Mouse (Mus musculus): ENCODE data around the gene Foxred1. TPM values are rescaled to one million over a fixed set of nuclear protein-coding genes. Genes with fewer than 3 reads are reported as not detected.

Gene Foxred1
- polyA plus RNA-seq (2012; rRNA removed), result 36.3 and 51.0 TPM in 2 replicates

DNA sequence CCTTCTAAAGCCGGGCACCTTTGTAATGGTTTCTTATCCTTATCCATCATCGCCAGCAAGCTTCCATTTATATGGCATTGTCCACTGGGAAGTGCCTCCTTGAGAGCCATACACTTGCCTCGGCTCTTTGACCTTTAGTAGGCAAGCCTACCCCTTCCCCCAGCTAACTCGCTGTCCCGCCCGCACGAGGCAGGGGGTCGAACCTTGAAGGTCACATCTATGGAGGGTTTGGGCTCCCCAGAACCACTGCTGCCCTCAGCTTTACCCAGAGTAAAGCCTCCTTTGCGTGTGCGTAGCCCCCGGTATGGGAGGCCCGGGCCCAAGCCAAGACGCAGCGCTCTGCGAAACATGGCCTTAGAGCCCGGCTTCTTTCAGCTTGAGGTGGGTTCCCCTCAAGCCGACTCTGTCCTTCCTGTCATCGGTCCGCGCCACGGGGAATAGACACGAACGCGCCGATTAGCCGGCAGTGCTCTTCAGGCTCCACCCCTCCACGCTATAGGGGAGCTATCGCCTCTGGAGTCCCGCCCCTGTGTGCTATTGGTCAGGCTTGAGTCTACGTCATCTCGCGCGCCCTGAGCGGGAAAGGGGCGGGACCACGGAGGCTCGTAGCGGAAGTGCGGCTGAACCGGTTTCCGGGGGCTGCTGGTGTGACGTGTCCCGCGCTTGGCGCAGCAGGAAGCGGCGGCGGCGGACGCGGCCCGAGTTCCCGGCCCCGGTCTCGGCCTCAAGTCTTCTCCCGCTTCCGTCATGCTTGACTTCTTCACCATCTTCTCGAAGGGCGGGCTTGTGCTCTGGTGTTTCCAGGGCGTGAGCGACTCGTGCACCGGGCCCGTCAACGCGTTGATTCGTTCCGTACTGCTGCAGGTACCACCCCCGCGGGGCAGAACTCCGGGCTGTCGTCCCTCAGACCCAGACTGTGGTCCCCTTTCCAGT lies at the start of gene Foxred1:
Foxred1 (minus strand) TSS at position 514 of the 933 bp plus-strand sequence.

DNA sequence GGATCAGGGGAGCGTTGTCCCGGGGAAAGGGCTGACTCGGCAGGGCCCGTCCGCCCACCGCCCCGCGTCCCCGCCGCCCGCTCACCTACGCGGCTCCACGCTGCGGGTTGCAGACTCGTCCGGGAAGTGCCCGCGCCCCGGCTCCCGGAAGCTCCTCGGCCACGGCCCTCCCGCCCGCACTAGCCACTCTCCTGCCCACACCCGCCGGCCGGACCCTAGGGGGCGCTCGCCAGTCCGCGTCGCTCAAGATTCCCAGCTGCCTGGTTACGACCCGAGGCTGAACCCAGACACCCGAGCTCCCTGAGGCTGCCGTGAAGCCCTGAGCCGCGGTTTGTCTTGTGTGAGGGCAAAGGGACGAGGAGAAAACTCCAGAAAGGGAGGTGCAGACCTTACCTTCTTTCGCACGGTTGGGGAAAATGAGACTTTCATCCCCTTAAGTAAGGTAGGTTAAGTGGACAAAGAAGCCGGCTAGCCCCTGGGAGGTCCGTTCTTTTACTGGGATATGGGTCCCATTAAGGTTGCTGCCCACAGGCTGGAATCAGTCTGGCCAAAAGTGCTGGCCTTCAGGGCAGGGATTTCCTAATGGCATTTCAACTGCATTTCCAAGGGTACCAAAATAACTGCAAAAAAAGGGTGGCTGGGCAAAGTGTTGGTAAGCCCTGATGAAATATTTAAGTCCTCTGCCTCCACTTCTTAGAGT lies 10.9 kb downstream of the Foxred1 start, which contains the start of the genes Srpr and Tirap:
Srpr (plus strand) TSS at position 404 of the 700 bp plus-strand sequence.
Tirap (minus strand) TSS at position 520 of the 700 bp plus-strand sequence.

DNA sequence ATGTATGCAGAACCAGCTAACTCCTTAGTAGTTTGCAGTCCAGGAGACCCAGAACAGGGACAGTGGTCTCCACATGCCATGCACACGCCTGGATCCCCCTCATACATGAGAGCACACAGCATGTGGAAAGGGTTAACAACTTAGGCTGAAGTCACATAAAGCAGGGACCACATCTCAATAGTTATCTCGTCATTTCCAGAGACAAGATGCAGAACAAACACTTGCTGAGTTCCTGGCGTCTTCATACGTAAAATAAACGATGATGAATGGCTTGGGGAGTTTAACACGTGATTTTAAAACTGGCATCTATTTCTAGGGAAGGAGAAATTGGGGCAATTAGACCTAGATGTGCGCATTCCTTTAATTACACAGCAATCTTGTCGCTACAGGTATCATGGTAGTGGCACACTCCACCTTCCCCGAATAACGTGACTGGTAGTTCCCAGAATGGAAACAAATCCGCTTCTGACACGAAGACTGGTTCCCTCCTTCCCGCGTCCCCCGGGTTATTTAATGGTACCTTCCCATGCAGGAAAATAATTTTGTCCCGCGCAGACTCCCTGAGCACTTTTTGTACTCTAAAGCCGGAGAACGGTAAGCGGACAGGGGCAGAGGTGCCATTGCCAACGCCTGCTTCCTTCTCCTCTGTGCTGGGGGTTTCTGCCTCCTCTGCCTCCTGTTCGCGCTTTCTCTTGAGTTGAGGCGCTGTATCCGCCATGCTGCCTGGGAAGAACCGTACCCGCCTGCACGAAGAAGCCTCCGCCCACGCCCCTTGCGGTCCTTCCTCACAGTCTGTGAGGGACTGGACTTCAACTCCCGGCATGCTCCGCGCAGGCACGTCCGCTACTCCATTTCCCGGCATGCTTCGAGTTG lies 35.4 kb downstream of the Foxred1 start, which contains the start of gene Dcps:
Dcps (minus strand) TSS at position 811 of the 873 bp plus-strand sequence.

Other genes starting within 250 kb of the Foxred1 start
- 4.2 and 6.8 TPM in 2 replicates for gene St3gal4, start 91.8 kb downstream of the Foxred1 start, polyA plus RNA-seq (2012; rRNA removed)
- gene Dcps, start 35.0 kb downstream of the Foxred1 start, polyA plus RNA-seq (2012; rRNA removed), result 63.6 and 74.3 TPM in 2 replicates
- gene Srpr, start 10.9 kb downstream of the Foxred1 start, polyA plus RNA-seq (2012; rRNA removed), result 43.5 and 68.3 TPM in 2 replicates
- 7.5 and 10.1 TPM in 2 replicates for gene Tirap, start 10.8 kb downstream of the Foxred1 start, polyA plus RNA-seq (2012; rRNA removed)
- 31.9 and 42.9 TPM in 2 replicates for gene Fam118b, start 56.8 kb upstream of the Foxred1 start, polyA plus RNA-seq (2012; rRNA removed)
- gene Rpusd4, start 56.8 kb upstream of the Foxred1 start, polyA plus RNA-seq (2012; rRNA removed), result 20.0 and 25.6 TPM in 2 replicates
- 22.4 and 32.9 TPM in 2 replicates for gene Cdon, start 210.1 kb upstream of the Foxred1 start, polyA plus RNA-seq (2012; rRNA removed)